Mouse (Mus musculus): ENCODE results near the gene Cfap70. TPM values are rescaled to one million over a fixed set of nuclear protein-coding genes. Genes with fewer than 3 reads are reported as not detected.

The Cfap70 gene
- total and polyA plus RNA-seq, 3 experiments: not detected

DNA sequence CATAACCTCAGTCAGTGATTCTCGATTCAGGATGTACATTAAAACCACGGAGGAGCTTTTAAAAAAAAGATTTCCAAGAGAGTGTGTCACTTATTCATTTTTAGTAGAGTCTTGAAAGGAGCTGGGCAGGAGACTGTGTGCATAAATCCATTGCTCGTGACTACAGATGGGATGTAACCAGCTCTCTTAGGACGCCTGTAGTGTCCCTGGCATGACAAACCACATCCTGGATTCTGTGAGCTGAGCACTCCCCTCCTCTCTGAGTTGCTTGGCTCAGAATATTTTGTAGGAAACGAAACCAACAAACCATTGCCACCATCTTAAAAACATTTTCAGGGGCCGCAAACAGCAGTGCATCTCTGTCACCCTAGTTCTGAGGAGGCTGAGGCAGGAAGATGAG lies 15.1 kb downstream of the Cfap70 start:
- DNase-seq (ENCODE audit: low spot score) (no peak), ATAC-seq (ENCODE audit: extremely low read depth, insufficient number of reproducible peaks, low FRiP score, poor library complexity, severe bottlenecking) (no peak)
- no peaks in the 10 kb centered on the region for H3K4me1 ChIP-seq (ENCODE audit: insufficient read depth, low read depth, low read length)
- H3K36me3 ChIP-seq (replicated peaks): no peaks in the 10 kb centered on the region
- no peak for TF ChIP-seq CTCF (IDR thresholded peaks at IDR 0.05; ENCODE audit: low read depth, low read length)
- no peak for TF ChIP-seq GATA2 (IDR thresholded peaks at IDR 0.05; ENCODE audit: borderline replicate concordance, low read depth, low read length)
- no peak for TF ChIP-seq POLR2AphosphoS5 (IDR thresholded peaks at IDR 0.05; ENCODE audit: insufficient replicate concordance, low read depth, low read length)
- no peak for TF ChIP-seq TAL1 (conservative IDR thresholded peaks at IDR 0.05; ENCODE audit: low read depth, low read length)
- no peak for TF ChIP-seq GATA1 (IDR thresholded peaks at IDR 0.05; ENCODE audit: borderline replicate concordance, low read length)
- no peaks in the 10 kb centered on the region for H3K9me3 ChIP-seq (replicated peaks)
- peaks cover 16% of the 10 kb centered on the region for H3K27me3 ChIP-seq (ENCODE audit: insufficient read depth, low read length)
- no peak overlapping the region for H3K4me3 ChIP-seq (ENCODE audit: low read depth, low read length)

DNA sequence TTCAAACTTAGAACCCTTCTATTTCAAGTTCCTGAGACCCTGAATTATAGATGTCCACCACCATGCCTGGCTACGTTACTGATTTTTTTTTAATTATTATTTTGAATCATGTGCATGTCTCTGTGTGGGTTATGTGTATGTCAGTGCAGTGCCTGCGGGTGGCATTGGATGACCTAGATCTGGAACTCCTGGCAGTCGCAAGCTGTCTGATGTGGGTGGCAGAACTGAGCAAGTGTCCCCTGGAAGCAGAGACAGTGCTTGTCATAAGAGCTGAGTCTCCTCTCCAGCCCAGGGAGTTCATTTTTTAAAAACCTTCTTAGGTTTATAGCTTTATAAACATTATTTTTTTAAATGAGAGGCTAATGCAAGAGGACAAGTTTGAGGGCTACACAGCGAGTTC lies 19.6 kb downstream of the Cfap70 start:
- H3K27me3 ChIP-seq (ENCODE audit: insufficient read depth, low read length): peaks cover 15% of the 10 kb centered on the region
- no peaks in the 10 kb centered on the region for H3K36me3 ChIP-seq (replicated peaks)
- H3K4me1 ChIP-seq (ENCODE audit: insufficient read depth, low read depth, low read length): no peaks in the 10 kb centered on the region
- H3K9me3 ChIP-seq (replicated peaks): no peaks in the 10 kb centered on the region
- no peak overlapping the region for H3K4me3 ChIP-seq (ENCODE audit: low read depth, low read length)
- ATAC-seq (ENCODE audit: extremely low read depth, insufficient number of reproducible peaks, low FRiP score, poor library complexity, severe bottlenecking) (no peak), DNase-seq (ENCODE audit: low spot score) (no peak)
- TF ChIP-seq CTCF (IDR thresholded peaks at IDR 0.05; ENCODE audit: low read depth, low read length) (no peak), GATA2 (IDR thresholded peaks at IDR 0.05; ENCODE audit: borderline replicate concordance, low read depth, low read length) (no peak), POLR2AphosphoS5 (IDR thresholded peaks at IDR 0.05; ENCODE audit: insufficient replicate concordance, low read depth, low read length) (no peak), TAL1 (conservative IDR thresholded peaks at IDR 0.05; ENCODE audit: low read depth, low read length) (no peak), GATA1 (IDR thresholded peaks at IDR 0.05; ENCODE audit: borderline replicate concordance, low read length) (no peak)

DNA sequence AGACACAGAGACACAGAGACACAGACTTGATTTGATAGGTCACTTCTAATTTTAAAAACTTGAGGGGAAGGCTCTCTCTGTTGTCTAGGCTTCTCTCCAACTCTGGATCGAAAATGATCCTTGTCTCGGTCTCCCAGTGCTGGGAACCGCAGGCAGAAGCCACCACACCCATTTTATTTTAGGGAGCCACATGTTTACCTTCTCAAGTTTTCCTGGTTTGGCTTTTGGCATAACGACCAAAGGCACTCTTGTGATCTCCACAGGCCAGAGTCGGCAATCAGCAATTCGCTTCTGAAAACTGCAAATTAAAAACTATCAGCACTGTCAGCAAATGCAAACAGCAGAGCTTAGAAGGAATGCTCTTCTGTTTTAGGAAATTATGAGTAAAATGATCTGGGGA lies 20.3 kb downstream of the Cfap70 start:
- H3K4me3 ChIP-seq (ENCODE audit: low read depth, low read length): no peak overlapping the region
- no peak for ATAC-seq (ENCODE audit: extremely low read depth, insufficient number of reproducible peaks, low FRiP score, poor library complexity, severe bottlenecking)

DNA sequence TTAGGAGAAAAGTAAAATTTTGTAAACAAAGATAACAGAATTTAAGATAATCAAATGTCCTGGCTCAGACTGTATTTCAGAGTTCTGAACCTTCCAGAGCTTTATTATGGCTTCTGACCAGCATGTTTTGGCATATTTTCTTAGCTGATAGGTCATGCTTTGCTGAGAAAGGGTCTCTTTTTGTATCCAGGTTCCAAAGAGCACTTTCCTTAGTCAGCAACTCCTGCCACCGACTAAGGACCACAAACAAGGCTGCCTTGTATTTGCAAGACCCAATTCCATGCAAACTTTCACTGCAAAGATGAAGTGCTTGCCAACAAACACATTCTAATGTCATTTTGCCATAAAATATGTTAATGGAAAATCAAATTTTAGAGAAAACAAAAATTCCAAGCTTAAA lies 22.2 kb downstream of the Cfap70 start:
- H3K4me3 ChIP-seq (ENCODE audit: low read depth, low read length): no peak overlapping the region
- peaks cover 14% of the 10 kb centered on the region for H3K27me3 ChIP-seq (ENCODE audit: insufficient read depth, low read length)
- ATAC-seq (ENCODE audit: extremely low read depth, insufficient number of reproducible peaks, low FRiP score, poor library complexity, severe bottlenecking) (no peak), DNase-seq (ENCODE audit: low spot score) (no peak)
- no peak for TF ChIP-seq TAL1 (conservative IDR thresholded peaks at IDR 0.05; ENCODE audit: low read depth, low read length)
- H3K36me3 ChIP-seq (replicated peaks): no peaks in the 10 kb centered on the region
- H3K9me3 ChIP-seq (replicated peaks): no peaks in the 10 kb centered on the region
- H3K4me1 ChIP-seq (ENCODE audit: insufficient read depth, low read depth, low read length): no peaks in the 10 kb centered on the region

More for the DNA sequence above, 20.3 kb downstream of the Cfap70 start:
- H3K4me1 ChIP-seq (ENCODE audit: insufficient read depth, low read depth, low read length): no peaks in the 10 kb centered on the region
- H3K36me3 ChIP-seq (replicated peaks): no peaks in the 10 kb centered on the region
- peaks cover 14% of the 10 kb centered on the region for H3K27me3 ChIP-seq (ENCODE audit: insufficient read depth, low read length)
- DNase-seq (ENCODE audit: low spot score): no peak
- H3K9me3 ChIP-seq (replicated peaks): no peaks in the 10 kb centered on the region
- TF ChIP-seq GATA1 (IDR thresholded peaks at IDR 0.05; ENCODE audit: borderline replicate concordance, low read length): no peak
- TF ChIP-seq TAL1 (conservative IDR thresholded peaks at IDR 0.05; ENCODE audit: low read depth, low read length): no peak
- TF ChIP-seq CTCF (IDR thresholded peaks at IDR 0.05; ENCODE audit: low read depth, low read length): no peak
- TF ChIP-seq GATA2 (IDR thresholded peaks at IDR 0.05; ENCODE audit: borderline replicate concordance, low read depth, low read length): no peak
- TF ChIP-seq POLR2AphosphoS5 (IDR thresholded peaks at IDR 0.05; ENCODE audit: insufficient replicate concordance, low read depth, low read length): no peak

DNA sequence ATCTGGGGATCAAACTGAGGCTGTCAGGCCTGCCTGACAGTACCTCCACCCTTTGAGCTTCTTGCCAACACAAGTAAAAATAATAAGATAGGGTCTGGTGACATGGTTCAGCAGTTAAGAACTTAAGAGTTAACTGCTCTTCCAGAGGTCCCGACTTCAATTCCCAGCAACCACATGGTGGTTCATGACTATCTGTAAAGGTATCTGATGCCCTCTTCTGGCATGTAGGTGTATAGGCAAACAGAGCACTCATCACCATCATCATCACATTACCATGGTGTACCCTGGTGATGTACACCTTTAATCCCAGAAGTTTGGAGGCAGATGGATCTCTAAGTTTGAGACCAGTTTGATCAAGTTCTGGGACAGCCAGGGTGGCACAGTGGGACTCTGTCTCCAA lies 23.4 kb downstream of the Cfap70 start:
- TF ChIP-seq GATA2 (IDR thresholded peaks at IDR 0.05; ENCODE audit: borderline replicate concordance, low read depth, low read length) (no peak), CTCF (IDR thresholded peaks at IDR 0.05; ENCODE audit: low read depth, low read length) (no peak), POLR2AphosphoS5 (IDR thresholded peaks at IDR 0.05; ENCODE audit: insufficient replicate concordance, low read depth, low read length) (no peak), TAL1 (conservative IDR thresholded peaks at IDR 0.05; ENCODE audit: low read depth, low read length) (no peak), GATA1 (IDR thresholded peaks at IDR 0.05; ENCODE audit: borderline replicate concordance, low read length) (no peak)
- ATAC-seq (ENCODE audit: extremely low read depth, insufficient number of reproducible peaks, low FRiP score, poor library complexity, severe bottlenecking) (no peak), DNase-seq (ENCODE audit: low spot score) (no peak)

DNA sequence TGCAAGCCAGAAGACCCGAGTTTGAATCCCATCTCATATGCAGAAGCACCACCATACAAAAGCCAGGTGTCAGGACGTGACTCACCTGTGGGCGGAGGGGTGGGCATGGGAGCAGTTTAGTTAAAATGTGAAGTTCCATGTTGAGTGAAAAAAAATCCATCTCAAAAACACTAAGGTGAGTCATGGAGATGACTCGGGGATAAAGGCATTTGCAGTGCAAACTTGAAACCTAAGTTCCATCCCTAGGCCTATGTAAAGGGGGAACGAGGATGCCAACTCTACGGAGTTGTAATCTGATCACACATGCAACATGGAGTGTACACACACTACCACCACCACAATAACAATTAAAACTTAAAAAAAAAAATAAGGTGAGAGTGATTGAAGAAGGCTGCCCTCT lies 29.0 kb downstream of the Cfap70 start:
- no peak for ATAC-seq (ENCODE audit: extremely low read depth, insufficient number of reproducible peaks, low FRiP score, poor library complexity, severe bottlenecking)
- TF ChIP-seq TAL1 (conservative IDR thresholded peaks at IDR 0.05; ENCODE audit: low read depth, low read length): no peak
- TF ChIP-seq GATA1 (IDR thresholded peaks at IDR 0.05; ENCODE audit: borderline replicate concordance, low read length): no peak
- no peak for TF ChIP-seq CTCF (IDR thresholded peaks at IDR 0.05; ENCODE audit: low read depth, low read length)
- no peak for TF ChIP-seq POLR2AphosphoS5 (IDR thresholded peaks at IDR 0.05; ENCODE audit: insufficient replicate concordance, low read depth, low read length)
- no peak for TF ChIP-seq GATA2 (IDR thresholded peaks at IDR 0.05; ENCODE audit: borderline replicate concordance, low read depth, low read length)
- DNase-seq (ENCODE audit: low spot score): no peak
- Histone ChIP-seq H3K9me3 (replicated peaks) (no peaks in the 10 kb centered on the region), H3K27me3 (ENCODE audit: insufficient read depth, low read length) (0 out of 2 replicates have a peak, but pooled peaks cover 9% of the 10 kb centered on the region), H3K4me1 (ENCODE audit: insufficient read depth, low read depth, low read length) (no peaks in the 10 kb centered on the region), H3K4me3 (ENCODE audit: low read depth, low read length) (no peak overlapping the region), H3K36me3 (replicated peaks) (no peaks in the 10 kb centered on the region)

More for the DNA sequence above, 23.4 kb downstream of the Cfap70 start:
- Histone ChIP-seq H3K4me3 (ENCODE audit: low read depth, low read length) (no peak overlapping the region), H3K27me3 (ENCODE audit: insufficient read depth, low read length) (peaks cover 8% of the 10 kb centered on the region), H3K9me3 (replicated peaks) (no peaks in the 10 kb centered on the region), H3K36me3 (replicated peaks) (no peaks in the 10 kb centered on the region), H3K4me1 (ENCODE audit: insufficient read depth, low read depth, low read length) (no peaks in the 10 kb centered on the region)

DNA sequence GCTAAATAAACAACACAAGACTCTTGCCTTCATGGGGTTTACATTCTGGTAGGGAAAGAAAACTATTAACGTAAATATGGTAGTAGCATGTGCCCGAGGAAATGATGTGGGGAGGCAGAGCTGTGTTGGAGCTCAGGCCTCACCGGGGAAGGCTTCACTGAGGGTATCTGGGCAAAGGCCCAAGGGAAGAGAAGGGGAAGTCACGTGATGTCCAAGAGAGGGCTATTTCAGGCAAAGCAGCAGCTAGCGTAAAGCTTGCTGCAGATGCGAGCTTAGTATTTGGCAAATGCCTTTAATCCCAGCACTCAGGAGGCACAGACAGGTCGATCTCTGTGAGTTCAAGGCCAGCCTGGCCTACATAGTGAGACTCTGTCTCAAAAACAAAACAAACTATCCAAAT lies 29.8 kb downstream of the Cfap70 start:
- Histone ChIP-seq H3K4me3 (ENCODE audit: low read depth, low read length) (no peak overlapping the region), H3K36me3 (replicated peaks) (no peaks in the 10 kb centered on the region), H3K27me3 (ENCODE audit: insufficient read depth, low read length) (0 out of 2 replicates have a peak, but pooled peaks cover 9% of the 10 kb centered on the region), H3K9me3 (replicated peaks) (no peaks in the 10 kb centered on the region), H3K4me1 (ENCODE audit: insufficient read depth, low read depth, low read length) (no peaks in the 10 kb centered on the region)
- ATAC-seq (ENCODE audit: extremely low read depth, insufficient number of reproducible peaks, low FRiP score, poor library complexity, severe bottlenecking): no peak
- no peak for DNase-seq (ENCODE audit: low spot score)
- no peak for TF ChIP-seq POLR2AphosphoS5 (IDR thresholded peaks at IDR 0.05; ENCODE audit: insufficient replicate concordance, low read depth, low read length)
- TF ChIP-seq GATA2 (IDR thresholded peaks at IDR 0.05; ENCODE audit: borderline replicate concordance, low read depth, low read length): no peak
- no peak for TF ChIP-seq TAL1 (conservative IDR thresholded peaks at IDR 0.05; ENCODE audit: low read depth, low read length)
- no peak for TF ChIP-seq GATA1 (IDR thresholded peaks at IDR 0.05; ENCODE audit: borderline replicate concordance, low read length)
- TF ChIP-seq CTCF (IDR thresholded peaks at IDR 0.05; ENCODE audit: low read depth, low read length): no peak

Measured in G1E (cell line).